Mouse (Mus musculus): Measurements from ENCODE around the gene Gar1. TPM values are rescaled to one million over a fixed set of nuclear protein-coding genes. Genes with fewer than 3 reads are reported as not detected.

The Gar1 gene
- 97.3 and 98.8 TPM in 2 replicates for polyA plus RNA-seq (2016; fragmentation: Nextera tagmentation; extraction: Ambion mirVana)

DNA sequence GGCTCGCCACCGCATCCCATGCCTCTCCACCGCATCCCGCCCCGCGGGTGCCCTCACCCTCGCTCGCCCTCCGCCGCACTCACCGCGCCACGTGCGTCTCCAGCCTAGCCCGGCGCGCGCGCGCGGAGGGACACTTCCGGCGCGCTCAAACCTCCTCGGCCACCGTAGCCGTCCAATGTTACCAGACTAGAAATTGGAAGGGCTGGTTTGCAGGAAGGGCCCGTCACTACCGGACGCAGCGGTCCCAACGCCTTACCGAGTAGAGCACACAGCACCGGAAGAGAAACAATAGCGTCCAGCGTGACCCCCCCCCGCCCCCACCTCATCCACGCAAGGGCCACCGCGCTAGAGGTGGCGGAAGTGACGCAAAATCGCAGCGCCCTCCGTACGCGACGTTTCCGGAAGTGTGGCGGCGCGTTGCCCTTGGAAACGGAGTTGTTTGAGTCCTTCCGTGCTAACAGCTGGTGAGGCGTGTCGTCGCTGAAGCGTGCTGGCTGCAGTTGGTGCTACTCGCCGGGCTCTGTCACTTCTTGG is at the start of gene Gar1:
Gene Gar1 (minus strand): TSS at position 362 of the 534 bp plus-strand sequence.
- H3K27me3 ChIP-seq (ENCODE audit: insufficient read depth, poor library complexity, severe bottlenecking): no peaks in the 10 kb centered on the region
- no peaks in the 10 kb centered on the region for H3K9me3 ChIP-seq

DNA sequence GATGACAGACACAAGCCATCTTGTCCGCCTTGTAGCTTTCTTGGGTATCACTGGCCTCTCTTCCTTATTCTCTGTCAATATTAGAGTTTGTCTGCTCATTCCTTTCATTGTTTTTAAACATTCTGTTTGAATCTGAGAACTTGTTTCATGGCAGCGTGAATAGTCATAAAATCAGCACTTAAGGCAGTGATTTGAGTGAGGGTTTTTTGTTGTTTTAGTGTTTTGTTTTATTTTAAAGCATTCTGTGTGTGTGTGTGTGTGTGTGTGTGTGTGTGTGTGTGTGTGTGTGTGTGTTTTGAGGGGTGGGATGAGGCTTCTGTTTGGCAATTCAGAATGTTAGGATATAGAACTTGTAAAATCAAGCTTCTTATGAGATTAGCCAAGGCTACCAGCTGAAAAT is 48.7 kb upstream of the Gar1 start:
- H3K4me3 ChIP-seq: peak overlapping the region; percentile 80; the same call in 1 of the 2 replicates
- H3K9me3 ChIP-seq: no peaks in the 10 kb centered on the region
- 70% methylated on average over 2 of the region's 2 CpGs for WGBS
- H3K27me3 ChIP-seq (ENCODE audit: insufficient read depth, poor library complexity, severe bottlenecking): no peaks in the 10 kb centered on the region; the same call in 1 of the 2 replicates
- DNase-seq (ENCODE audit: low spot score): no peak
- H3K36me3 ChIP-seq: no peaks in the 10 kb centered on the region
- no peak overlapping the region for H3K27ac ChIP-seq
- H3K4me1 ChIP-seq (replicated peaks): peaks cover 15% of the 10 kb centered on the region

More for the DNA sequence above, at the start of gene Gar1:
- peaks cover 20% of the 10 kb centered on the region for H3K4me1 ChIP-seq (replicated peaks)
- H3K4me3 ChIP-seq: peak within 1 kb of the TSS; percentile 96
- peak; percentile 95 for DNase-seq (ENCODE audit: low spot score)
- WGBS: under 1% methylated on average over 60 of the region's 60 CpGs
- H3K27ac ChIP-seq: peak within 1 kb of the TSS; percentile 97
- peaks cover 26% of the 10 kb centered on the region for H3K36me3 ChIP-seq

DNA sequence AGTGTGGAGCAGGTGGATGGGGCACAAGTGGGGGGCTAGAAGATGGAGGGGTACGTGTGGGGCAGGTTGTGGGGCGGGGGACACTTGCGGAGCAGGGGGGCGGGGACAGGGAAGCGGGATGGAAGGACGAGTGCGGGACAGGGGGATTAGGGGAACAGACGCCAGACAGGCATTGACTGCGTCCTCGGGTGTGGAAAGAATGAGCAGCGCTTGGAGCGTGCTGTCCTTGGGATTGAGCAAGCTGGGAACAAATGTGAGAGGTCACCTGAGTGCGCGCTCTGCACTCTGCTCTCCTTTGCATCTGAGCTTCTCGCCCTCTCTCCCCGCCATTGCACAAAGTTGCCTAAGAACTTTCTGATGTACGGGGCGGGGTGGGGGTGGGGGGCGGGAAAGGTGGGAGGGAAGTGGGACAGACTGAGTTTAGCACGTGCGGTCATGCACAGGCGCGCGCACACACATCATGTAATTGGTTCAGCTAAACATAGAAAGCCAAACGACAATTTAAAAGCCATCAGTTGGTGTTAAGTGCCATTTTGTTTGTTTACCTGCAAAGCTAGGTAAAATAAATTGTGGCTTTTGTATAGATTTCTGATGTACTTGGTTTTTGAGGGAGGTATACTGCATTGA is 48.0 kb upstream of the Gar1 start:
- peak; percentile 54 for DNase-seq (ENCODE audit: low spot score)
- Histone ChIP-seq H3K27me3 (ENCODE audit: insufficient read depth, poor library complexity, severe bottlenecking) (no peaks in the 10 kb centered on the region; the same call in 1 of the 2 replicates), H3K36me3 (no peaks in the 10 kb centered on the region), H3K27ac (peak overlapping the region; percentile 95), H3K4me1 (replicated peaks) (peaks cover 15% of the 10 kb centered on the region), H3K9me3 (no peaks in the 10 kb centered on the region), H3K4me3 (peak overlapping the region; percentile 80)
- under 1% methylated on average over 24 of the region's 25 CpGs for WGBS

DNA sequence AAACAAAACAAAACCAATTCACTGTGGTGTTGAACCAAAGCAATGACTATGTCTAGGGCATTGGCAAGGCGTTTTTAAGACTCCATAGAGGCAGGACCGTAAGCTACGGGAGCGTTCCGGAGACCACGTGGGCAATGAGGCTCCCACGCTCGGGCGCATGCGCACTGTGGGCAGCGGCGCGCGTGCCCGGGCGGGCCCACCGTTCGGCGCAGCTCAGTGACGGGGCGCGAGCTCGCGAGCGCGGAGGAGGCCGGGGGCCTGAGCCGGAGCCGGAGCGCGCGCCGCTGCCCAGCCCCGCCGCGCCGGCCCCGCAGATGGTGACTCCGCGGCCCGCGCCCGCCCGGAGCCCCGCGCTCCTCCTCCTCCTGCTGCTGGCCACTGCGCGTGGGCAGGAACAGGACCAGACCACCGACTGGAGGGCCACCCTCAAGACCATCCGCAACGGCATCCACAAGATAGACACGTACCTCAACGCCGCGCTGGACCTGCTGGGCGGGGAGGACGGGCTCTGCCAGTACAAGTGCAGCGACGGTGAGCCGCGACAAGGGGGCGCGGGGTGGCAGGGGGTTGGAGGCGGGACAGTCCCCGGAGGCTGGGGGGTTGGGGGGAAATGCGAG is 47.3 kb upstream of the Gar1 start, which contains the start of gene Pla2g12a:
Gene Pla2g12a (plus strand): TSS at position 202 of the 617 bp plus-strand sequence.
- Histone ChIP-seq H3K9me3 (no peaks in the 10 kb centered on the region), H3K27me3 (ENCODE audit: insufficient read depth, poor library complexity, severe bottlenecking) (no peaks in the 10 kb centered on the region; the same call in 1 of the 2 replicates), H3K27ac (peak within 1 kb of the TSS; percentile 95), H3K36me3 (no peaks in the 10 kb centered on the region), H3K4me3 (peak within 1 kb of the TSS; percentile 80), H3K4me1 (replicated peaks) (peaks cover 15% of the 10 kb centered on the region)
- peak; percentile 89 for DNase-seq (ENCODE audit: low spot score)
- WGBS: under 1% methylated on average over 66 of the region's 66 CpGs

DNA sequence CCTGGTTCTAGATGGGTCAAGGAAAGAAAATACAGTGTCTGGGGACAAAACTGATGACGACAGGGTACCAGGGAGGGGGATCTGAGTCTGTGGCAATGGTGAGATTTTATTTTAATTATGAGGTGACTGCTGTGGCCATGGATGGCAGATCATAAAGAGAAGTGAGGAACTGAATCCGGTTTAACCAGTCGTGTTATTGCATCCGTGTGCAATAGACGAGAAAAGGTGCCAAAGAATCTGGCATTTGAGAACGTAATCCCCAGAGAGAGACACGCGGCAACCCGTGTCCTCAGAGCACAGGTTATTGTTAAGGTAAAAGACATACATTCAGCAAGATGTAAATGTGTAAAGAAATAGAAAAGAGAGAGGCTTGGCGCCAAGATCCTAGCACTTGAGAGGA is 46.1 kb upstream of the Gar1 start:
- no peaks in the 10 kb centered on the region; the same call in 1 of the 2 replicates for H3K27me3 ChIP-seq (ENCODE audit: insufficient read depth, poor library complexity, severe bottlenecking)
- no peak overlapping the region for H3K27ac ChIP-seq
- 93% methylated on average over 10 of the region's 10 CpGs for WGBS
- H3K36me3 ChIP-seq: no peaks in the 10 kb centered on the region
- H3K9me3 ChIP-seq: no peaks in the 10 kb centered on the region
- DNase-seq (ENCODE audit: low spot score): no peak
- H3K4me1 ChIP-seq (replicated peaks): peaks cover 15% of the 10 kb centered on the region
- no peak overlapping the region for H3K4me3 ChIP-seq

DNA sequence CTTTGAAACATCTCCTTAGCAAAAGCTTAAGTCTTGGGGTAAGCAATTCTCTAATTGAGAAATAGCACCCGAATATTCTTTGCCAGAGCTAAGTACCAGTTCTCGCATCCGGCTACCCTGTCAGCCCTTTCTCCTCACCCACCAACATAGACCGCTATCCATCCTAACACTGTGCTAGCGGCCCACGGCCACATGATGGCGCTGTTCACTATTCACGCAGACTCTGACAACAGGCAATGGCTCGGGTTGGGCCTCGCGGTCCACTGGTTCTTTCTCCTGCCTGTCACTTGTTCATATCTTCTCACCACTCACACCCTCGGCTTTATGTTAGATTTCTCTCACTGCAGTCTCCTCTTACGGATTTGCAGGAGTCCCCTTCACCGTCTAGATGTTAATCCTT is 32.5 kb upstream of the Gar1 start:
- H3K36me3 ChIP-seq: no peaks in the 10 kb centered on the region
- H3K27me3 ChIP-seq (ENCODE audit: insufficient read depth, poor library complexity, severe bottlenecking): no peaks in the 10 kb centered on the region
- no peak overlapping the region for H3K4me3 ChIP-seq
- 49% methylated on average over 14 of the region's 14 CpGs for WGBS
- no peaks in the 10 kb centered on the region for H3K4me1 ChIP-seq (replicated peaks)
- peak; percentile 43 for DNase-seq (ENCODE audit: low spot score)
- peaks cover 4% of the 10 kb centered on the region; the same call in 1 of the 2 replicates for H3K9me3 ChIP-seq
- H3K27ac ChIP-seq: no peak overlapping the region

DNA sequence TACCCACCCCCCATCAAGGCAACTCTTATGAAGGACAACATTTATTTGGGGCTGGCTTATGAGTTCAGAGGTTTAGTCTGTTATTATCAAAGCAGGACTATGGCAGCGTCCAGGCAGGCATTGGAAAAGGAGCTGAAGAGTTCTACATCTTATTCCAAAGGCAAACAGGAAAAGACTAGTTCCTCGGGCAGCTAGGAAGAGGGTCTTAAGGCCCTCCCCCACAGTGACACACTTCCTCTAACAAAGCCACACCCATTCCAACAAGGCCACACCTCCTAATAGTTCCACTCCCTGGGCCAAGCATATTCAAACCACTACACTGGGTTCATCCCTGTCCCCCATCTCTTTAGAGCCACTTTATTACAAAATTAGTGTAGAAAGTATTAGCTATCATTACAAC is 31.4 kb upstream of the Gar1 start:
- 78% methylated on average over 2 of the region's 2 CpGs for WGBS
- H3K27ac ChIP-seq: no peak overlapping the region
- no peak overlapping the region for H3K4me3 ChIP-seq
- no peak for DNase-seq (ENCODE audit: low spot score)
- no peaks in the 10 kb centered on the region for H3K36me3 ChIP-seq
- H3K9me3 ChIP-seq: peaks cover 13% of the 10 kb centered on the region
- no peaks in the 10 kb centered on the region for H3K27me3 ChIP-seq (ENCODE audit: insufficient read depth, poor library complexity, severe bottlenecking)
- H3K4me1 ChIP-seq (replicated peaks): no peaks in the 10 kb centered on the region

DNA sequence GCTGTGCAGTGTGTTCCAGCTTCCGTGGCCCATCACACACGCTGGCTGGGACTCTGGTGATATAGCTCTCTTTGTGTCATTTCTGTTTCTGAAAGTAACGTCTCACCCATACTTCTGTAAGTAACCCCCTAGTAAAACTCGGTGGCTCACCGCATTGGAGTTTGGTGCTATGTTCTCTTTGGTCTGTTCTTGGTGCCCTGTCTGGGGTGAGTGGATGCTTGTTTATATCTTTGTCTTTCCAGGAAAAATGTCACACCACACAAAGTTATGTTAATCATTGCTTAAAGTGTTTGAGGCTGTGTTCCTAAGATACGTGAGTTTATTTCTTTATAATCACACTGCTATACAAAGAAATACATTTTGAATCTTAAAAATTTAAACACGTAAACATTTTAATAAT is 15.7 kb upstream of the Gar1 start:
- no peaks in the 10 kb centered on the region for H3K9me3 ChIP-seq
- H3K4me1 ChIP-seq (replicated peaks): no peaks in the 10 kb centered on the region
- no peak for DNase-seq (ENCODE audit: low spot score)
- H3K36me3 ChIP-seq: no peaks in the 10 kb centered on the region
- H3K27ac ChIP-seq: no peak overlapping the region
- 86% methylated on average over 7 of the region's 7 CpGs for WGBS
- no peak overlapping the region for H3K4me3 ChIP-seq
- H3K27me3 ChIP-seq (ENCODE audit: insufficient read depth, poor library complexity, severe bottlenecking): no peaks in the 10 kb centered on the region

DNA sequence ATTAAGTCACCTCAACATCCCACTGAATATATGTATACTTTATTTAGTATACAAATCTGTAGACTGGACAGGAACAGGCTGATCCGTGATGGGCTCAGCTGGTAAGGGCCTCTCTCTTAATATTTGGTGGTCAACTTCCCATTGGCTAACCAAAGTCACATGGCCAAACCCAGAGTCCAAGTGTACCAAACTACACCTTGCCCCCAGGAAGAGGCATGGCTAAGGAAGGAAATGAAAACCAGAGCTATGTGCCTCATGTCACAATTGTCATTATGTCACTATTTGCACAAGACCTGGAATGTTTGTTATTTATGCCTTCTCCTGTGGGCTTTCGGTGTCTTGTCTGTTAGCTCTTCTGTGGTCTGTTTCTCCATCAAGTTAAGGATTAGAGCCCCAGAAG is 14.7 kb upstream of the Gar1 start:
- no peaks in the 10 kb centered on the region for H3K9me3 ChIP-seq
- no peaks in the 10 kb centered on the region for H3K4me1 ChIP-seq (replicated peaks)
- no peaks in the 10 kb centered on the region for H3K27me3 ChIP-seq (ENCODE audit: insufficient read depth, poor library complexity, severe bottlenecking)
- no peaks in the 10 kb centered on the region for H3K36me3 ChIP-seq
- no peak for DNase-seq (ENCODE audit: low spot score)
- H3K4me3 ChIP-seq: no peak overlapping the region
- H3K27ac ChIP-seq: no peak overlapping the region
- 87% methylated on average over 2 of the region's 2 CpGs for WGBS

DNA sequence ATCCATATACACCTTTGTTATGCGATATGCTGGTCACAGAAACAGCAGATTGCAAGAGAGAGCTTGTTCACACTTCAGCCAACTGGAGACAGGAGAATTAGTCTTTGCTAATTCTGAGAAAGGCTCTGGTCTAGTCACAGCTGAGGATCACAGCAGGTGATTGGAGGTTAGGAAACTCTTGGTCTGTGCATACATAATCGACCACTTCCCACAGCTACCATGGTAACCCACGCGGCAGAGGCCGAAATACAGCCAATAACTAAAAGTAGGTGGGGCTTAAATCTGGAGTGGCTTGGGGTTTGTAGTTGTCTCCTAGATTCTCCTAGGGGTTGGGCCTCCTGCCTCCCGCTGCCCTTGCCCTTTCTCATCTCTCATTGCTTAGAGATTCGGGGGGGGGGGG is 6.8 kb upstream of the Gar1 start:
- Histone ChIP-seq H3K4me3 (no peak overlapping the region), H3K36me3 (no peaks in the 10 kb centered on the region), H3K9me3 (no peaks in the 10 kb centered on the region), H3K27ac (no peak overlapping the region), H3K4me1 (replicated peaks) (peaks cover 11% of the 10 kb centered on the region; the same call in 1 of the 2 replicates), H3K27me3 (ENCODE audit: insufficient read depth, poor library complexity, severe bottlenecking) (no peaks in the 10 kb centered on the region)
- WGBS: 46% methylated on average over 7 of the region's 7 CpGs
- DNase-seq (ENCODE audit: low spot score): no peak

DNA sequence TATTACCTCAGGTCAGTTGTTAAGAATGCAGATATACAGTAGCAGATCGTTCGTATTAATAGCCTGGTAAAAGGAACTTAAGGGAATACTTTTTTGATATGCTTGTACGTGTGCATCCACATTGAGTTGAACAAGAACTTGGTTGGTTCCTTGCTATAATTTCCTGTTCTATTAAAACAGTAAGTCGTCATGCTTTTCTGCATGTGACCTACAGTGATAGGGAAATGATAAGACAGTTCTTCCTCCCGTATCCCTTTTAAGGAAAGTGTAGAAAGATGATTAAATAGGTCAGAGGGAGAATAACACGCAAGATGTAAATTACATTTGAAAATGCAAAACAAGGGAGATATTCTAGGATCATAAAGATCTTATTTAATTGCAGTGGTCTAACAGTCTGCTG is 5.8 kb upstream of the Gar1 start:
- H3K4me3 ChIP-seq: no peak overlapping the region
- H3K27ac ChIP-seq: no peak overlapping the region
- WGBS: 92% methylated on average over 6 of the region's 6 CpGs
- DNase-seq (ENCODE audit: low spot score): no peak
- H3K9me3 ChIP-seq: no peaks in the 10 kb centered on the region
- no peaks in the 10 kb centered on the region for H3K36me3 ChIP-seq
- H3K4me1 ChIP-seq (replicated peaks): peaks cover 11% of the 10 kb centered on the region; the same call in 1 of the 2 replicates
- H3K27me3 ChIP-seq (ENCODE audit: insufficient read depth, poor library complexity, severe bottlenecking): no peaks in the 10 kb centered on the region

DNA sequence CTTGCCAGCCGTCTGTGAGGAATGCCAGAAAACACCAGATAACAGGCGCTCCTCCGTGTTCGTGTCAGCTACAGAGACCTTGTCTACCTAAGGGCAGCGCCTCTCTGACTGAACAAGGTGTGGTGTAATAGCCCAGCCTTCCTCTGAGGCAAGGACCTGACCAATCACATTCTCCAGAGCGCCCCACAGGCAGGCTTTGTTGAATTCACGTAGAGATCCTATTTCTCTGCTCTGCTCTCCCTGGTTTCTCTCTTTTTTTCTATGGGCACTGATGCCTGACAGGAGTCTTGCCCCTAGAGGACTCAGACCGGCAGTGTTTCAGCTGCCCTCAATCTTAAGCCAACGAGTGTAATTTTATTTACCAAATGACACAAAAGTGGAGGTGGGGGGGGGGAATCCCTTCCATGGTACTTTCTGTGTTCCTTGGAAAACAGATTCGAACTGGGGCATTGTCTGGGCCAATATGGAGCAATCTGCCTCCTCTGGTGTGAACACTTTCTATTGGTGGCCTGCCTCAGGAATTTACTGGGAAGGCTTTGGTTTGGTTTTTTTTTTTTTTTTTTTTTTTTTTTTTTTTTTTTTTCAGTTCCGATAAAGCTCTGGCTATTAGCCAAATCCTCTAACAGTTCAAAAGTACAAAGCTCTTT is 5.0 kb upstream of the Gar1 start:
- Histone ChIP-seq H3K27me3 (ENCODE audit: insufficient read depth, poor library complexity, severe bottlenecking) (no peaks in the 10 kb centered on the region), H3K27ac (peak overlapping the region; percentile 59), H3K9me3 (no peaks in the 10 kb centered on the region), H3K4me3 (peak overlapping the region; percentile 16; the same call in 1 of the 2 replicates), H3K4me1 (replicated peaks) (peaks cover 11% of the 10 kb centered on the region; the same call in 1 of the 2 replicates), H3K36me3 (no peaks in the 10 kb centered on the region)
- peak; percentile 27 for DNase-seq (ENCODE audit: low spot score)
- 17% methylated on average over 11 of the region's 11 CpGs for WGBS

Data from hindbrain, embryonic 10.5 days (tissue).